Mouse (Mus musculus) cerebellum, adult 2 months (tissue): Measurements from ENCODE around the gene Hnrnpa2b1.

Source experiments
- CTCF ChIP-seq: fragments of 200-500 bp; IDR thresholded peaks from 2 replicates; pipeline ENCODE4 v1.5.1; 2011; ENCODE audit warnings: low read depth, mild to moderate bottlenecking, control low read depth, low read length, moderate library complexity, borderline replicate concordance; ENCODE audit not compliant: insufficient read depth
- POLR2A ChIP-seq: fragments of 200-500 bp; IDR thresholded peaks from 2 replicates; pipeline ENCODE4 v1.6.1; 2011; ENCODE audit warnings: low read length, control low read depth, borderline replicate concordance; ENCODE audit not compliant: insufficient read depth

DNA sequence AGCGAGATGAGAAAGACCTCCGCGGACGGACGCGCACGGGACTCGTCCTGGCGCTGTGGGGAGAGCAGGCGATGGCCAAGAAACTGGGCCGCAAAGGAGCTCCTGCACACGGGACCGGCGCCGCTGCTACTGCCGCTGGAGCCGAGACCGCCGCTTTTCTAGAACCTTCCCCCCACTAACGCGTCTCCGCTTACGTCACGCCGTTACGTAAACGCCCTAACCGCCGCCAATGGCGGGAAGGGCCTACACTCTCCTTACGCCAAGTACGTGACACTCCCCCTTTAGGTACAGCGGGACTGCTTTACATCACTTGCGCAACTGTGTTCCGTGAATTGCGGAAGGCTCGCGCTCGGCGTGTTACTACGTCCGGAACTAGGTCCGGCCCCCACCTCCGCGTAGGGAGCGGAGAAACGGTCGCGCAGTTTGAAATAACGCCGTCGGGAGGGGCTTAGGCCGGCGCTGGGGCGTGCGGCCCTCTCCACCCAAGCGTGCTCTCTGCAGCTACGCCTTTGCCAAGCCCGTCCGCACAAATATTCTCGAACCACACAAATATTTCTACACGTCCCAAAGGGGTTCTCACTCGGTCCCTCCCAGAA lies at the start of gene Hnrnpa2b1:
- no peak for TF ChIP-seq CTCF
- TF ChIP-seq POLR2A = peak; percentile 93
